Mouse (Mus musculus): ENCODE data around the gene Specc1. TPM values are rescaled to one million over a fixed set of nuclear protein-coding genes. Genes with fewer than 3 reads are reported as not detected.

Specc1 gene
- total RNA-seq, 2 experiments from 2014 or later = 0.98 to 2.3 TPM

DNA sequence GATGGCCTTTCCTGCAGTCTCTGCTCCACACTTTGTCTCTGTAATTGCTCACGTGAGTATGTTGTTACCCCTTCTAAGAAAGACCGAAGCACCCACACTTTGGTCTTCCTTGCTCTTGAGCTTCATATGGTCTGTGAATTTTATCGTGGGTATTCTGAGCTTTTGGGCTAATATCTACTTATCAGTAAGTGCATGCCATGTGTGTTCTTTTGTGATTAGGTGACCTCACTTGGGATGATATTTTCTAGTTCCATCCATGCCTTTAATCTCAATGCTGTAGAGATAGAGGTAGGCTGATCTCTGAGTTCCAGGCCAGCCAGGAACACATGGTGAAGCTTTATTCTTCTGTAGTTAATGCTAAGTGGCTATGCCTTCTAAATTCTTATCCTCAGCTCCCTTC, 207.8 kb downstream of the Specc1 start:
- DNase-seq (ENCODE audit: low spot score) = no peak

DNA sequence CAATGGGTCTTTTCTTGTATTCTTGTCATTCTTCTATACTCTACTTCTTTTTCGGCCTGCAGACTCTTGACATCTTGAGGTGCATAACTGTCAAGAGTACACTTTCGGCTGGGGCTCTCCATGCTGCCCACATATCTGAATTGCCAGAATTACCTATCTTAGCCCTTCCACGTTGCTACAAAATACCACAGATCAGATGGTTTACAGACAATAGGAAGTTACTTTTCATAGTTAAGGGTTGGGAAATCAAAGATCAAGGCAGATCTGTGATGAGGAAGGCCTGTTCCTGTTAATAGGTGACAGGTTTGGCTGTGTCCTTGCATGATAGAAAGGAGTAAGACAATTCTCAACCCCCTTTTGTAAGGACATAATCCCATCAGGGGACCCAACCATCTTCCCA, 209.9 kb downstream of the Specc1 start:
- DNase-seq (ENCODE audit: low spot score) = no peak

DNA sequence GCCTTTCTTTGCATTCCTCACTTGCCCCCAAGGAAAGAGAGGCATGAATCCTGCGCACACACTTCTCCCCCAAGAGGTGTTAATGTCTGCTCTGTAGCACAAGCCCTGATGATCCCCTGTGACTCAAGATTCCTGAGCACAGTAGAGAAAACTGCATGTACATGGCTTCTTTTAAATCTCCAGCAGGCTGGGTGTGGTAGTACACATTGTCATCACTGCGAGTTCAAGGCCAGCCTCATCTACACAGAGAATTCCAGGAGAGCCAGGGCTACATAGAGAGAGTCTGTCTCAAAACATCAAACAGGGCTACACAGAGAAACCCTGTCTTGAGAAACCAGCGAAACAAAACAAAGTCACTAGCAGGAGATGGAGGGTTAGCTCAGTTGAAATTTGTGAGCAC, 211.6 kb downstream of the Specc1 start:
- DNase-seq (ENCODE audit: low spot score) = no peak

DNA sequence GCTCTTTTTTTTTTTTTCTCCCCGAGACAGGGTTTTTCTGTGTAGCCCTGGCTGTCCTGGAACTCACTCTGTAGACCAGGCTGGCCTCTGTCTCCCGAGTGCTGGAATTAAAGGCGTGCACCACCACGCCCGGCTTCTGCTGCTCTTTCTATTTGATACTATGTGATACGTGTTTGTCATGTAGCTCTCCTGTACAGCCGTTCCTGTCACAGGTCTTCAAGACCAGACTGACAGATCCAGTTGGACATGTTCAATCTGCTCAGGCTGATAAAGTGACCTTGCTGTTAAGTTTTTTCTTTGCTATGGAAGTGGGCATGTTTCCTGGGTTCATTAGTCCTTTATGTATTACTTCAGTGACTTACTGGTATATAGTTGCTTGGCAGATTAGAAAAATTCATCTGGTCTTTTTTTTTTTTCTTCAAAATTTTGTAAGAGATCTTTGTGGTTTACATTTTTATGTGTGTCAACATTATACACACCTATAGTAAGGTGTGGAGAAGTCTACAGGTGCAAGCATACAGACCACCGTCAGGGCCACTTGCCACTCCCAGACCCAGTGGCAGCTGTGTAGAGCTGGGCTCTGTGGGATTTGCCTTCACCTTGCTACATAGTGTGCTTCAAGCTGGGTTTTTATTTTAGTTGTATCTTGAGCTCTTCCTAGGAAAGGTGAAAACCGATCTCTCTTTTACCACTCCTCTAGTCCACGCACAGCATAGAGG, 221.0 kb downstream of the Specc1 start:
- no peak for DNase-seq (ENCODE audit: low spot score)

DNA sequence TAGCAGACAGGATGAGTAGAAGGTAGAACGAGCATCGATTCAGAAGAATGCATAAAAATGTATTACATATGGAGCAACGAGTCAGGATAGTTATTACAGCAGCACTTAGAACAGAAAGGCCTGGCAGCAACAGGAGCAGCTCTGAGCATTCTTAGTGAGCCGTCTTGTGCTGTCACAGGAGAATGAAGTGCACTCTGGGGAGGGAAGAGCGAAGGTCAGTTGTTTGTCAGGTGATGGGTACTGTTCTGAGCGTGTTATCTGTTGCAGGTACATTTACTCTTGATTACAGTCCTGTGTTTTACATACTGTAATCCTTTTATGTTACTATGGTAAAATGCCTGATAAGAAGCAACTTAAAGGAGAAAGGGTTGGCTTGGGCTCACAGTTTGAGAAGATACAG, 224.2 kb downstream of the Specc1 start:
- DNase-seq (ENCODE audit: low spot score) = no peak

DNA sequence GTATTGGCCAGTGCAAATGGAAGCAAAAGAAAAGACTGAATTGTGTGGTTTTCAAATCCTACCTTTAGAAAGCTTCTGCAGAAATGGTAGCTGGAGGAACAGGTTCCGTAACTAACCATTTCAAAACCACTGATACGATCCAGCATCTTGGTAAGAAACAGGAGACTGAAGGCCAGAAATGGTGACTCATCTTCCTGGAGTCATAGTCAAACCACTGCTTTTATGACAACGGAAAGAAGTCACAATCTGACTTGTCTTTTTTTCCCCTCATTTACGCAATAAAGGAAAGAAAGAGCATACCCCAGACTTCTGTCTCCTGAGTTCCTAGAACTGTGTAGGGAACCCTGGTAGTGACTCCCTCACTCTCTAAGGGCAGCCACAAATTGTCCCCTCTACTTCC, 228.3 kb downstream of the Specc1 start:
- peak; percentile 8 for DNase-seq (ENCODE audit: low spot score)

DNA sequence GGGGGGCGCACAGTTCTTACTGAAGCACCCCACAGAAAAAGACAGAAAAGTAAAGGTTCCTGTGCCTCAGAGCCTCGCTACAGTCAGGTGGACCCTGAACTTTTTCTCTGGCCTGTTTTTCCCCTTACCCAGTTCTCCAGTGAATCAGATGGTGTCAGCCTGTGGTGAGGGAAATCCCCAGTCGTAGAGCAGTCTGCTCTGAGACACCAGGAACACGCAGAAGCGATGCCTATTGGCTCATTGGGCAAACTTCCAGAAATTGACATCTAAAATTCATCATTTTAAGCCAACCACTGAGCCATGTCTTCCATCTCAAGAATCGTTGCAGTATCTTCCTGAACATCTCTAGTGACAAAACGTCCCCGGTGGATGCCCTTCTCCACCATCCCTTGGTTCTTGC, 230.5 kb downstream of the Specc1 start:
- no peak for DNase-seq (ENCODE audit: low spot score)

DNA sequence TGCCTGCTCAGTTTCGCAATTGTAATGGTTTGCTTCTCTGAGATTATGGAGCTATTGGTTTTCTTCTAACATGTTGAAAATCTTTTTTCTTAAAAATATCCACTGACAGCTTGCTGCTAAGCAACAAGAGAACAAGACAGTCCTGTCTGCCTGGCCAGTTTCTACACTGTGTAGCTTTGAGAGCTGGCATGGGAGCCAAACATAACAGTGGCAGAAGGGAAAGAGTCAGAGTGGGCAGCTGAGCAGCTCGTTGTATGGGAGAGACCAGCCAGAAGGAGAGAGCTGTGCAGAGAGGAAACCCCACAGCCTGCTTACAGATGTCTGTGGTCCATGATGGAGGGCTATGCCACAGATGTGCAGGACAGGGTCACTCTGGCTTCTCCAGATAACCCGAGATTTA, 235.5 kb downstream of the Specc1 start:
- DNase-seq (ENCODE audit: low spot score) = no peak

DNA sequence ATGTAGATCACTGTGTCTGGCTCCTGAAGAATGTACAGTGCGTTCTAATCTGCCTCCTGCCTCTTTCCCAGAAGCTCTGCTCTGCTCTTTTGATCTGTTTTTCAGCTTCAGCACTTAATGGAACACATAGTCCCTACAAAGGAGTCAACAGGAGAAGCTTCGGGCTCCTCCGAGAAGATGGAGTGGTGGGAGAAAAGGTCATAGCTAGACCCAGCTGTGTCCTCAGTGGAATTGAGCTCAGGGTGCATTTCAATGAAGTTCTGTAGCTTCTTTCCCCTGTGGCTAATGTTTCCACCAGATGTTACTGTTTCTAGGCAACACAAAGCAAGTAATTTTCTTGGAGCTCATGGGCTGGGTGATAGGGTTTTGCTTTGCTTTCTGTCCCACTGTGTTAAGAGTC, 236.6 kb downstream of the Specc1 start:
- DNase-seq (ENCODE audit: low spot score) = peak; percentile 24

DNA sequence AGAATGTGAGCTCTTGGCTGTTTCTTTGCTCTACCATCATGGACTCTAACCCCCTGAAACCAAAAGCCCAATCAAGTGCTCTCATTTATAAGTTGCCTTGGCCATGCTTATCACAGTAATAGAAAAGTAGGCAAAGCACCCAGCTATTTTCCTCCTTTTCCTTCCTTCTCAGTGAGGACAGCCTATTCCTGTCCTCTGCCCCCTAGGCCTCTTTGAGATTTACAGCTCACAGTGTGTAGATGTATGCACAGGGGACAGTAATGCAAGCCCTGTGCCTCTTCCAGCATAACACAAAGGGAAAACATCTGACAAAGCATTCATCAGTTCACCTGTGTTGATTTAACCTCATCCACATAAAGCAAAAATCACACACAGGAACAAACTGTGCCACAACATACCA, 237.7 kb downstream of the Specc1 start:
- no peak for DNase-seq (ENCODE audit: low spot score)

DNA sequence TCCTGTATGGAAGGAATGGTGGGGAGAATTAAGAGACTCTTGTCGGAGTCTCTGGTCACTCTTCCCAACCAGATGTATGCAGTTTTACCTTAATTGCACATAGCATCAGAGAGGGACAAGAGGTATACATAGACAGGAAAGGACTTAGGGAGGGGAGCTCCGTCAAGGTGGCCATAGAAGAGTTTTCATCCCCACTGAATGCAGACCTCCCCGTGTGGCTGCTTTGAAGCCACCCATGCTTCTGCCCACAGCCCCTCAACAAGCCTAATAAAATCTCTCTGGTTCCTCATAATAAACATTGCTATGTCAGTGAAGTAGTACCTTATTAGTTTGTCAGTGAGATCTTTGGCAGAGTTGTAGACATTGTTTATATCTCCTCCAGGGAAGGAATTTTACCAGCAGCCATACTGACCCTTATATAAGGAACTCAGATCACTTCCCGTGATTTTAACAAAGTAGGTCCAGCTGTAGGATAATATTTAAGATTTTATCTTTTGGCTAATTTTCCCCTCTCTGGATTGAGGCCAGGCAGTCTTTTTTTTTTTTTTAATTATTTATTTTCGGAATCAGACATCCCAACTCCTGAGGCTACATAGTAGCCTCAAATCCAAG, 244.4 kb downstream of the Specc1 start:
- no peak for DNase-seq (ENCODE audit: low spot score)

DNA sequence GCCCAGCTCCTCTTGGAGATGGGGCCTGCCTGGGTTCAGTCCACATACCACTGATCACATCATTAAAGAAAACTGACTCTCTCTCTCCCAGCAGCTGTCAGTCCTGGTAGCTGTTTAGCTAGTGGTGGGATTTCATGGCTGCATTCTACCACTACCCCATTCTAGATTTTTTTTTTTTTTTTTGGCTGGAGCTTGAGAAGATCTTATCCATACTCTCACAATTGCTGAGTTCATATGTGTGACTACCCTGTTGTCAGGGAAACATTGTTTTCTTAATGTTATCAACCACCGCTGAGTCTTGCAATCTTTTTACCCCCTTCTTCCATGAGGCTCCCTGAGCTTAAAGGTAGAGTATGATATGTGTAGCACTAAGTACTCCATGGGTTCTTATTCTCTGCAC, 246.1 kb downstream of the Specc1 start:
- DNase-seq (ENCODE audit: low spot score) = no peak

DNA sequence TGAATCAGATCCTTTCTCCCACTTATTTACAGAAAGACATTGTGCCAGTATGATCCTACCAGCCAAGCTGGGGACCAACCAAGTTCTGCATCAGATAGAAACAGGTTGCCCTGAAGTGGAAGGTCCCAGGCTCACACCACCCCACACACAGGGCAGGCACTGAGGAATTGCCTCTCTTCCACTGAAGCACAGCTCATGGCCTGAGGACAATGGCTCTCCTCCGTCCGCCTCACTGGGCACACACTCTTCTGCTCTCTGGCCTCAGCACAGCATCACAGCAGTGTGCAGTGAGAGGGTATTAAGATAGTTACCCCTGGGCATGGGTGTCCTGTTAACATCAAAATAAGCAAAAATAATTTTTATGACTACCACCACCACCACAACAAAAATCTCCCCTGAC, 252.5 kb downstream of the Specc1 start:
- no peak for DNase-seq (ENCODE audit: low spot score)

DNA sequence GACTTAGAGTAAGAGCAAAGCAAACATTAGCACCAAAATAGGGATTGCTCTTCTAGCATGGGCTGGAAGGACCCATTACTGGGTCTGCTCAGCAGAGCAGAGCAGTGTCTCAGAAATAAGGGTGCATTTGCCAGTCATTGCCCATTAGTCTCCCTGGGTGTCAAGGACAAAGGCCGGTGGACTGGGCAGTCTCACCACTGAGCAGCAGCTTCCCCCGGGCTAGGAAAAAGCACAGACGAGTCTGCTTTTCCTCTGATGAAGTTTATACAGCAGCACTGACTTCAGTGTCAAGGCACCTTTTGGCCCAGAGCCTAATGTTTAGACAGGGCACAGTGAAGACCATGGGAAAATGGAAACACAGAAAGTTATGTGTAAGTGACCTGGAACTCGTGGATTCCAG, 253.3 kb downstream of the Specc1 start:
- DNase-seq (ENCODE audit: low spot score) = no peak

DNA sequence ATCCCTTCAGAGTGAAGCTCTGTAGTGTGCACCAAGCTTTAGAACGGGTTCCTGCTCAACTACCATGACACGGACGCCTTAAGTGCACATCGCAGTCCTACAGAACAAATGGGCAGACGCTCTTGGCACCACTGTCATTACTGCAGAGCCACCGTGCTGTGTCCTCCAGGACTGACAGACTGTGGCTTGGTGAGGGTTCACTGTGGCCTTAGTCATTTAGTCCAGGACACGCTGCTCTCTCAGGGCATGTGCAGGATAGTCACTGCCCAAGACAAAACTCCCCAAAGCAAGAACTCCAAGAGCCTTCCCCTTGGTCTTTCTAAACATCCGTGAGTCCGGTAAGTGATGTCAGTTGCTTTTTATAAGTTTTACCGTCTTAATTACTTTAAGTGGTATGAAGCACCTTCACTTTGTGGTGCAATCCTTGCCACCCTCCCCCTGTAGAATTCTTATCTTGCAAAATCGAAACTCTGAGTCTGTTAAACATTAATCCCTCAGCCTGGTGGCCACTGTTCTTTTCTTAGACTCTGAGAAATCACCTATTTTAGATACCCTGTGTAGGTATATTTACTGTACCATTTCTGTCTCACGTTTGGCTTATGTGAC, 256.9 kb downstream of the Specc1 start:
- no peak for DNase-seq (ENCODE audit: low spot score)

DNA sequence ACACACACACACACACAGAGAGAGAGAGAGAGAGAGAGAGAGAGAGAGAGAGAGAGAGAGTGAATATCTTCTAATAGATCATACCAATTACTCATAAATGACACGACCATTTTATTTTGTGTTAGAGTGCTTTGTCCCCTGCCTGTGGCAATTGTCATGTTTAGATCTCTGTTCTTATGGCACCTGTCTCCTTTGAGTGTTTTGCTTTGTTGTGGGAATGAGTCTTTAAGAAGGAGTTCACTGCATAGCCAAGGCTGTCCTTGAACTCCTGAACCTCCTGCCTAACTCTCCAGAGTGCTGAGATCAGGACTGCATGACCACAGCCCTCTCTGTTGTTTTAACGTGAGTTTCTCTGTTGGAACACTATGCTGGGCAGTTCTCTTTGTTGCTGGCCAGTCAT, 258.5 kb downstream of the Specc1 start:
- no peak for DNase-seq (ENCODE audit: low spot score)

DNA sequence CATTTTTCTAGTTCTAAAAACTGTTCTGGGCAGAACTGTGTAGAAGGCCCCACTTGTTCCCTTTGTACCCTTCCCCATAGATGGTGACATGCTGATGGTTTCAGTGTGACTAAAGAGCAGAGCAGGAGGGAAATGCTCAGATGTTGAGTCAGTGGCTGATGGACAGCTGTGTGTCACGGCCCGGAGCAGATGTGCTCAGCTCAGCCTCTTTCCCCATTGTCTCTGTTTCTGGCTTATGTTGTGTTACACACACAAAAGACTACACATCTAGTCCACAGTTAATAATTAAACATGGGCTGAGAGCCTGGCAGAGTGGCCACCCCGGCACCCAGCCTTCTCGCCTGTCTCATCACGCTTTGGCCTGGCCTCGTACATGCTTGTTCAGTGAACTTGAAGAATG, 261.2 kb downstream of the Specc1 start:
- no peak for DNase-seq (ENCODE audit: low spot score)

DNA sequence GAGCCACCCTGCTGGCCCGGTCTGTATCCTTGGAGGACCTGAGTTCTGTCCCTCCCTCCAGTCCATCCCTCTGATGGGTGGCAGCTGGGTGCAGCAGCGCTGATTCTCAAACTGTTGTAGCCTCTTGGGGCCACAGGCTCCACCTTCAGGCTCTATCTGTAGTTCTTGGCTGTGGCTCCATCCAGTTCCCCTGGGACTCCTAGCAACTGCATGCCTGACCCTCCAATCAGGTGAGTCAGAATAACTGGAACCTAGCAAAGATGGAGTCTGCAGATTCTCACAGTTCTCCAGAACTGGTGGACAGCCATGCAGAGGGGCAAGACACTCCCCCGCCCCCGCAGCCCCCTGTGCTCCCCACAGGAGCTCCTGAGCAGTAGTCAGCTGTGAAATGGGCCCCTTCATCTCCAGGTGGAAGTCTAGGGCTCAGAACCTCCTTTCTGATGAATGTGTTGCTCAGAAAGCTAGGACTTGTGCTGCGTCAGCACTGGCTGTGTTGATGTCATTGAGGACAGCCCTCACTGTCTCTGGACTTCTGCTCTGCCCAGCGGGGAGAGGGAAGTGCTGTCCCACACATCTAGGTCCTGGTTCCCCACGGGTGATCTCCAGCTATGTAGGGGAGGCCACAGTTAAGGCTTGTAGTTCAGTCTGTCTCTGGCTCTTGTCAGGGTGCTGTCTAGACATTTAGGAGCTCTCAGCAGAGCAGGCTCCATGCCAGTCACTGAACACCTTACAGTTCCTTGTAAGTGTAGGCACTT, 264.4 kb downstream of the Specc1 start:
- no peak for DNase-seq (ENCODE audit: low spot score)

DNA sequence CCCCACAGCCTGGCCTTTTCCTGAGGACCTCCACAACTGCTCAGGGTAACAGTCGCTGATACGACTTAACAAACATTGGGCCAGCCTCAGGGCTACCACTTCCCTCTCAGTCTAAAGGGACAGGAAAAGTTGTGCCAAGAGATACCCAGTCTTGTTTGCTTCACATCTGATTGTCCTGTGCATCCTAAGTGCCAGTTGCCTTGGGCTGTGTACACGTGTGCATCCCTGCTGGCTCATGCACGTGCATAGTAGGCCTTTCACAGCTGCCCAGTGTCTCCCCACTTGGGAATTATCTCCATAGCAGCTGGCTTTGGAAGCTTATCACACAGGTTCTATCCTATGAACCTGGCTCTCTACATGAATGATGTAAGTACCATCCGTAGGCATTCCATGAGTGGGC, 266.9 kb downstream of the Specc1 start:
- DNase-seq (ENCODE audit: low spot score) = no peak

DNA sequence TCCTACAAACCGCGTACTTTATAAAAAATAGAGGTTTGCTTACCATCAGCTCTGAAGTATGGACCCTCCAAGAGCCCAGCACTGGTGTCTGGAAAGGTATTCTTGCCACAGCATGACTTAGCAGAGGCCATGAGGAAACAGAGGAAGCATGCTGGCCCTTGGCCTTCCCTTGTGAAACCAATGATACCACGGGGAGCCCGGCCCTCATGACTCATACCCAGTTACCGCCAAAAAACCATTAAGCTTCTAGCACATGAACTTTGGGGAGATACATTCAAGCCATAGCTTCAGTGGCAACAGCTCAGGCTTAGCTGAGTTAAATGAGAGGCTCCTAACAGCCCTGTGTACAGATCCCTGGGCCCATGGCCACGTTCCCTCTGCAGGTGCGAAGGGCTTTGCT, 267.4 kb downstream of the Specc1 start:
- DNase-seq (ENCODE audit: low spot score) = peak; percentile 67

DNA sequence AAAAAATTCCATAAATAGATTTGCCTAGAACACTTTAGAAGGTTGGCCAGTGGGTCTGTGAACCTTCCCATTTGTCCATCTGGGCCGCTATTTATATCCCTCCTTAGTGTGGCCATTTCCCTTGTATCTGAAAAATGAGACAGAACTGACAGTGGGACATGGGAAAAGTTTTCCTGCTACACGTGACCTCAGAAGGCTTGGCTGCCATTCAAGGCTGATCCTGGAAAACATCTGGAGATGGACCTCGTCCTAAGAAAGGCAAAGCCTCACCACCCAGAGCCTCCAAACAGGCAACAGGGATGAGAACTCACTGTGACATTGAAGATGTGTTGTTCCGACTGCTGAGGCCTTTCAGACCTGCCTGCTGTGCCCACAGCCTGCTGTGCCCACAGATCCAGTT, 268.2 kb downstream of the Specc1 start:
- DNase-seq (ENCODE audit: low spot score) = peak; percentile 36

DNA sequence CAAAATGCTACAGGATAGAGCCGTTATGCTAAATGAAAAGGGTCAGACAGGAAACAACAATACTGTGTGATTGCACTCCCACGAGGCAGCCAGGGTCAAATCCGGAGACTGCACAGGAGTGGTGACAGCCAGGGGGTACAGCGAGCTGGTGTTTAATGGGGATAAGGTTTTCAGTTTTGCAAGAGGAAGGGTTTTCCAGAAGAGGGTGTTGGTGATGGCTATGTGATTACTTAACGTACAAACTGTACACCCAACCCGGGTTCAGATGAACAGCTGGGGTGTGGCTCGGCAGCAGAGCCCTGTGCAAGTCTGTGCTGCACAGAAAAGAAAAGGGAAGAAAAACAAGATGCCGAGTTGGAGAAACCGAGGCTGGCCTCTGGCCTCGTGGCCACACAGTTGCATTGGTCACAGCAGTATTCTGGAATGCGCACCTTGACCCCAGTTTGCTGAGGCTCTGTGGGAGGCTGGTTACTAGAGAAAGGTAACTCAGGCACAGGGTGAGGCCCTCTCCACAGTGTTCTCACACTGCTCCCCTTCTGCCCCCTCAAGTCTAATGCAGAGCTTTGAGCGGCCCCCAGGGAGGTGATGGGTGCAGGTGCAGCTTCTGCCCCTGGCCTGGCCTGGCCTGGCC, 284.2 kb downstream of the Specc1 start:
- DNase-seq (ENCODE audit: low spot score) = no peak
